Mouse (Mus musculus): ENCODE data around the gene Sh3glb2.

DNA sequence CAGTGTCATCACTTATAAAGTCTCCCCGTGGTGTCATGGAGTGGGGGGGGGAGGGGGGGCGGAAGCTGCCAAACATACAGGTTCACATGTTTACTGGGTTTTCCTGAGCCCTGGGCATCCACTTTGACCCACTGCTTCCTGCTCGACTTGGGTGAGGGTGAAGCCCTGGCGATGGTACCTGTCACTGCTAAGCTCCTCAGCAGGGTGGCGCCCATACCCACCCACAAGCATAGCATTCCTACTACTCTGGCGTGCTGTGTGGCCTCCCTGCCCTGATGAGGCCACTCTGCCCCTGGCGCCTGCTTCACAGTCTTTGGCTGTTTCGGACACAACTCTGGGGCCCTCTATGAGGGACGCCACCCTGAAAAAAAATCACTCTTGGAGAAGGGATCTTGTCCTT, 2.2 kb downstream of the Sh3glb2 start:
- no peak for TF ChIP-seq CTCF (IDR thresholded peaks at IDR 0.05; ENCODE audit: insufficient read depth, low read length)
- no peak for TF ChIP-seq POLR2A (IDR thresholded peaks at IDR 0.05; ENCODE audit: borderline replicate concordance, extremely low read depth, low read depth, low read length)
